Mouse (Mus musculus) cerebellum, adult 9-10 months (tissue): Measurements from ENCODE around the gene Alx3.
A peak's percentile ranks its signal among the peaks of the same experiment; 100 is the strongest.

Experiments
- DNase-seq: peaks from one replicate; pipeline ENCODE4 v3.0.0; 2022

Alx3 gene

GRCm38 (mm10) chr3:107583893-107584292, 10.9 kb upstream of the Alx3 start:
- no peak for DNase-seq

- no peak for DNase-seq
Observed at GRCm38 (mm10) chr3:107586504-107586903, 8.3 kb upstream of the Alx3 start.

- DNase-seq = no peak
Observed at GRCm38 (mm10) chr3:107591612-107592011, 3.2 kb upstream of the Alx3 start.

- DNase-seq = no peak
Observed at GRCm38 (mm10) chr3:107593632-107594031, 1.2 kb upstream of the Alx3 start.

- no peak for DNase-seq
Observed at GRCm38 (mm10) chr3:107595264-107595937, 570 bp downstream of the Alx3 start.

- DNase-seq = no peak
Observed at GRCm38 (mm10) chr3:107595938-107596461, 1.2 kb downstream of the Alx3 start.

- no peak for DNase-seq
Observed at GRCm38 (mm10) chr3:107596559-107596958, 1.7 kb downstream of the Alx3 start.

GRCm38 (mm10) chr3:107597134-107597533, 2.3 kb downstream of the Alx3 start:
- no peak for DNase-seq

GRCm38 (mm10) chr3:107597586-107598389, 3.0 kb downstream of the Alx3 start:
- DNase-seq = no peak

- DNase-seq = no peak
Observed at GRCm38 (mm10) chr3:107600127-107600526, 5.3 kb downstream of the Alx3 start.

GRCm38 (mm10) chr3:107605304-107605703, 10.5 kb downstream of the Alx3 start:
- peak; percentile 53 for DNase-seq

- DNase-seq = no peak
Observed at GRCm38 (mm10) chr3:107607221-107607620, 12.4 kb downstream of the Alx3 start.

GRCm38 (mm10) chr3:107608808-107609207, 14.0 kb downstream of the Alx3 start:
- DNase-seq = no peak

GRCm38 (mm10) chr3:107609376-107609775, 14.5 kb downstream of the Alx3 start:
- DNase-seq = no peak

- no peak for DNase-seq
Observed at GRCm38 (mm10) chr3:107611394-107611793, 16.6 kb downstream of the Alx3 start.

- peak; percentile 74 for DNase-seq
Observed at GRCm38 (mm10) chr3:107612902-107613525, 18.2 kb downstream of the Alx3 start.

- DNase-seq = no peak
Observed at GRCm38 (mm10) chr3:107617800-107618199, 23.0 kb downstream of the Alx3 start.

GRCm38 (mm10) chr3:107619911-107620310, 25.1 kb downstream of the Alx3 start:
- DNase-seq = no peak

GRCm38 (mm10) chr3:107621286-107622075, 26.6 kb downstream of the Alx3 start:
- DNase-seq = no peak

GRCm38 (mm10) chr3:107622537-107622936, 27.7 kb downstream of the Alx3 start:
- DNase-seq = no peak

- DNase-seq = no peak
Observed at GRCm38 (mm10) chr3:107624424-107624823, 29.6 kb downstream of the Alx3 start.

GRCm38 (mm10) chr3:107625536-107625935, 30.7 kb downstream of the Alx3 start:
- DNase-seq = no peak

GRCm38 (mm10) chr3:107626751-107627150, 31.9 kb downstream of the Alx3 start:
- no peak for DNase-seq
